Mouse (Mus musculus): Measurements from ENCODE around the gene Eno4.

DNA sequence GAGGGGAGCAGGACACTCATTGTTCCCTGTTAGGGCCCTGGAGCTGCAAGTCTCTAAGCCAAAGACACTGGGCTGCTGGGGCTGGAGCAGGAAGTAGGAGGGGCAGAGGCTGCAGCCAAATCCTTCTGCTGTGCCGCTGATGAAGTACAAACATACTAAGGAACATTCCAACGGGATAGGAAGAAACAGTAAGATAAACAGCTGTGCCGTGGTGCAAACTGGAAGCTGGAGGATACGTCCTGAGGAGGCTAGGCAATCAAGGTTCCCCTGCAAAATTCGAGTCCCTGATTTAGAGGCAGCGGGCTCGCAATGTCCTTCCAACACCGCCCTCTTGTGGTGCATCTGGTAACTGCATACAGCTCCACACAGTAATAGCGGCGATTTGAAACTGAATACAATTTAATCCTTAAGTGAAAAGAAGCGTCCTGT is 39.3 kb upstream of the Eno4 start:
- TF ChIP-seq CTCF (IDR thresholded peaks at IDR 0.05; ENCODE audit: low read depth, low read length) (peak; percentile 96), GATA1 (IDR thresholded peaks at IDR 0.05; ENCODE audit: borderline replicate concordance, low read length) (no peak), TAL1 (conservative IDR thresholded peaks at IDR 0.05; ENCODE audit: low read depth, low read length) (no peak), GATA2 (IDR thresholded peaks at IDR 0.05; ENCODE audit: borderline replicate concordance, low read depth, low read length) (no peak), POLR2AphosphoS5 (IDR thresholded peaks at IDR 0.05; ENCODE audit: insufficient replicate concordance, low read depth, low read length) (no peak)
